Mouse (Mus musculus) liver, embryonic 15.5 days (tissue): Measurements from ENCODE around the gene Ctsf. TPM values are rescaled to one million over a fixed set of nuclear protein-coding genes. Genes with fewer than 3 reads are reported as not detected.

ENCODE experiments used
- ATAC-seq: fragments of 200-750 bp; cut with Nextera tagmentation; 2 replicates; pipeline ENCODE4 v1.8.0; 2017; ENCODE audit warnings: moderate number of reproducible peaks, mild to moderate bottlenecking, moderate library complexity; ENCODE audit not compliant: insufficient read depth
- H3K27ac ChIP-seq: fragments of 300-500 bp; sonication (generic); replicated peaks from 2 replicates; pipeline ENCODE4 v1.5.1; 2015; ENCODE audit warnings: mild to moderate bottlenecking, inconsistent platforms
- H3K27me3 ChIP-seq: fragments of 300-500 bp; sonication (generic); 2 replicates; pipeline ENCODE4 v1.6.1; 2015; ENCODE audit warnings: mild to moderate bottlenecking, inconsistent platforms
- H3K36me3 ChIP-seq: fragments of 300-500 bp; sonication (generic); replicated peaks from 2 replicates; pipeline ENCODE4 v1.6.1; 2015; ENCODE audit warnings: moderate library complexity, mild to moderate bottlenecking, inconsistent platforms
- H3K4me1 ChIP-seq: fragments of 300-500 bp; sonication (generic); replicated peaks from 2 replicates; pipeline ENCODE4 v1.6.1; 2015; ENCODE audit warnings: inconsistent platforms
- H3K4me2 ChIP-seq: fragments of 300-500 bp; sonication (generic); 2 replicates; pipeline ENCODE4 v1.6.1; 2015; ENCODE audit warnings: moderate library complexity, mild to moderate bottlenecking, inconsistent platforms
- H3K4me3 ChIP-seq: fragments of 300-500 bp; sonication (generic); replicated peaks from 2 replicates; pipeline ENCODE4 v1.5.1; 2015; ENCODE audit warnings: mild to moderate bottlenecking, inconsistent platforms
- H3K9ac ChIP-seq: fragments of 300-500 bp; sonication (generic); 2 replicates; pipeline ENCODE4 v1.6.1; 2015; ENCODE audit warnings: moderate library complexity, mild to moderate bottlenecking, inconsistent platforms
- H3K9me3 ChIP-seq: fragments of 300-500 bp; sonication (generic); replicated peaks from 2 replicates; pipeline ENCODE4 v1.6.1; 2016; ENCODE audit warnings: inconsistent platforms
- WGBS: fragments of 180-500 bp; shearing (Covaris S2); methylation state at CpG from one replicate; pipeline ENCODE4 v1.1.7; 2015; ENCODE audit warnings: mixed read lengths; ENCODE audit not compliant: insufficient replicate concordance; 5-methylcytosine and 5-hydroxymethylcytosine counted together
- polyA plus RNA-seq: library from polyadenylated mRNA; unstranded; fragments of >200 nt; fragmentation: Nextera tagmentation; extraction: Ambion mirVana; gene quantifications from 2 replicates; pipeline ENCODE4 v1.2.1, GENCODE M21; 2015

Ctsf gene
- polyA plus RNA-seq, 1 experiment from 2014 or later, result 25.8 TPM

- Histone ChIP-seq H3K9me3 (no peaks in the 10 kb centered on the region), H3K27me3 (no peaks in the 10 kb centered on the region), H3K36me3 (peaks cover 42% of the 10 kb centered on the region), H3K27ac (peak overlapping the region; percentile 70), H3K4me3 (no peak overlapping the region), H3K4me2 (peak overlapping the region; percentile 23), H3K4me1 (peaks cover 57% of the 10 kb centered on the region), H3K9ac (peak overlapping the region; percentile 35; the same call in 1 of the 2 replicates)
- WGBS, result 38% methylated on average over 4 of the region's 4 CpGs
- peak; percentile 89 for ATAC-seq
Observed at GRCm38 (mm10) chr19:4883961-4884360, 29.0 kb downstream of the Ctsf start.

GRCm38 (mm10) chr19:4889791-4890190 is 34.9 kb downstream of the Ctsf start:
- Histone ChIP-seq H3K27me3 (no peaks in the 10 kb centered on the region), H3K36me3 (no peaks in the 10 kb centered on the region), H3K27ac (no peak overlapping the region), H3K4me1 (peaks cover 28% of the 10 kb centered on the region), H3K9me3 (no peaks in the 10 kb centered on the region), H3K4me2 (no peak overlapping the region), H3K4me3 (no peak overlapping the region), H3K9ac (no peak overlapping the region)
- WGBS, result 76% methylated on average over 10 of the region's 10 CpGs
- no peak for ATAC-seq

GRCm38 (mm10) chr19:4891798-4892197 is 36.9 kb downstream of the Ctsf start:
- ATAC-seq, result peak; percentile 93
- H3K27ac ChIP-seq, result peak overlapping the region; percentile 83
- H3K4me2 ChIP-seq, result peak overlapping the region; percentile 48

GRCm38 (mm10) chr19:4896780-4897520 is 42.0 kb downstream of the Ctsf start:
- Histone ChIP-seq H3K27me3 (no peaks in the 10 kb centered on the region), H3K9me3 (no peaks in the 10 kb centered on the region), H3K4me2 (no peak overlapping the region), H3K36me3 (no peaks in the 10 kb centered on the region), H3K4me1 (peaks cover 11% of the 10 kb centered on the region), H3K4me3 (no peak overlapping the region), H3K27ac (no peak overlapping the region), H3K9ac (no peak overlapping the region)
- ATAC-seq, result no peak
- WGBS, result 62% methylated on average over 21 of the region's 21 CpGs

More at GRCm38 (mm10) chr19:4891798-4892197, 36.9 kb downstream of the Ctsf start:
- Histone ChIP-seq H3K4me3 (no peak overlapping the region), H3K27me3 (no peaks in the 10 kb centered on the region), H3K4me1 (peaks cover 26% of the 10 kb centered on the region), H3K9ac (no peak overlapping the region), H3K36me3 (no peaks in the 10 kb centered on the region), H3K9me3 (no peaks in the 10 kb centered on the region)
- 8% methylated on average over 3 of the region's 3 CpGs for WGBS

- H3K9ac ChIP-seq, result no peak overlapping the region
- ATAC-seq, result no peak
- H3K27me3 ChIP-seq, result no peaks in the 10 kb centered on the region
- H3K36me3 ChIP-seq, result no peaks in the 10 kb centered on the region
- H3K4me2 ChIP-seq, result no peak overlapping the region
- H3K27ac ChIP-seq, result no peak overlapping the region
- H3K4me3 ChIP-seq, result no peak overlapping the region
- no peaks in the 10 kb centered on the region for H3K9me3 ChIP-seq
- WGBS, result 63% methylated on average over 9 of the region's 9 CpGs
- H3K4me1 ChIP-seq, result no peaks in the 10 kb centered on the region
Observed at GRCm38 (mm10) chr19:4898972-4899371, 44.0 kb downstream of the Ctsf start.

- Histone ChIP-seq H3K27me3 (no peaks in the 10 kb centered on the region), H3K27ac (no peak overlapping the region), H3K36me3 (no peaks in the 10 kb centered on the region), H3K4me1 (no peaks in the 10 kb centered on the region), H3K9me3 (no peaks in the 10 kb centered on the region), H3K4me2 (no peak overlapping the region), H3K9ac (no peak overlapping the region), H3K4me3 (no peak overlapping the region)
- ATAC-seq, result no peak
- 48% methylated on average over 3 of the region's 3 CpGs for WGBS
Observed at GRCm38 (mm10) chr19:4899888-4900287, 45.0 kb downstream of the Ctsf start.

- 8% methylated on average over 31 of the region's 31 CpGs for WGBS
- H3K4me2 ChIP-seq, result peak within 1 kb of the TSS; percentile 87
- H3K27me3 ChIP-seq, result no peaks in the 10 kb centered on the region
- peak within 1 kb of the TSS; percentile 61 for H3K9ac ChIP-seq
- H3K4me3 ChIP-seq, result peak within 1 kb of the TSS; percentile 76
- peaks cover 13% of the 10 kb centered on the region for H3K4me1 ChIP-seq
- peak; percentile 41; the same call in 1 of the 2 replicates for ATAC-seq
- peaks cover 26% of the 10 kb centered on the region for H3K36me3 ChIP-seq
- H3K9me3 ChIP-seq, result no peaks in the 10 kb centered on the region
- H3K27ac ChIP-seq, result no peak within 1 kb of the TSS
Observed at GRCm38 (mm10) chr19:4905979-4906794, 51.3 kb downstream of the Ctsf start, which contains the start of gene Bbs1. Gene Bbs1, minus strand, starts transcription at chr19:4906628.

GRCm38 (mm10) chr19:4908107-4908506 is 53.2 kb downstream of the Ctsf start:
- H3K9ac ChIP-seq, result no peak overlapping the region
- H3K36me3 ChIP-seq, result peaks cover 41% of the 10 kb centered on the region
- H3K4me1 ChIP-seq, result peaks cover 20% of the 10 kb centered on the region
- no peak overlapping the region for H3K4me3 ChIP-seq
- ATAC-seq, result no peak
- H3K27ac ChIP-seq, result no peak overlapping the region
- H3K27me3 ChIP-seq, result no peaks in the 10 kb centered on the region
- no peak overlapping the region for H3K4me2 ChIP-seq
- H3K9me3 ChIP-seq, result no peaks in the 10 kb centered on the region
- WGBS, result 67% methylated on average over 4 of the region's 4 CpGs

GRCm38 (mm10) chr19:4909376-4909775 is 54.4 kb downstream of the Ctsf start:
- no peak for ATAC-seq
- WGBS, result 77% methylated on average over 7 of the region's 7 CpGs
- Histone ChIP-seq H3K9ac (no peak overlapping the region), H3K27ac (no peak overlapping the region), H3K9me3 (no peaks in the 10 kb centered on the region), H3K4me1 (peaks cover 20% of the 10 kb centered on the region), H3K36me3 (peaks cover 53% of the 10 kb centered on the region), H3K4me3 (no peak overlapping the region), H3K4me2 (no peak overlapping the region), H3K27me3 (no peaks in the 10 kb centered on the region)
